ENCODE assay signal across 29 mouse cellular contexts in the genomic region with DNA sequence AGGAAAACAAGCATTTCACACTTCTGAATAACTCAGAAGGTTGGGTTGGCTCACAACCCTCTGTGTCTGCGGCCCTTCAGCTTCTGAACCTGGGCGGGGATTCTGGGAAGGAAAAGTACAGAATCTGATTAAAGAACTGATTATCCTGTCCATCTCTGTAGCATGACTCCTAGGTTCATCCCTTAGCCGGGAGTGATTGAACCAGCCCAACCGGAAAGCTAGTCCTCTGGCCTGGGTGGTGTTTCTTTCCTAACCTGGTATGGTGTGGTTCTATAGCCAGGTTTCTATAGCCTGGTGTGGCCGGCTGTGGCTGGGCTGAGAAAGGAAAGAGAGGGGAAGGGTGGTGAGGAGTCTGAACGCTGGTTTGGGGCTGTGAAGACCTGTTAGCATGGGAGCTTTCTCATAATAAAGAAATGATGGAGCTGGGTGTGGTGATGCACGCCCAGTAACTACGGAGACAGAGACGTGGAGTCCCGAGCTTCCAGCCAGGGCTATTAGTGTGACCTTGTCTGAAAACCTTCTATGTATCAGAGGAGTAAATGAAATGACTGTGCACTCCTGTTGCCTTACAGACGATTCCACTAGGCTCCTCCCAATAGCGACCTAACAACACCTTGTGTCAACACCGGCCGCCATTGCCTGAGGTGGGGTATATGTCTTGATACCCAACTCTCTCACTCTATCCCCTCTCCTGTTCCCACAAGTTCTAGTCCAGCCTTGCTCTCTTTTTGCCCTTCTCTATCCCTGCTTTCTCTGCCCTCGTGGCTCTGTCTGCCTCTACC. TPM values are rescaled to one million over a fixed set of nuclear protein-coding genes. Genes with fewer than 3 reads are reported as not detected.
DNase-seq lines count a peak whose midpoint lies in the region; ATAC-seq and TF ChIP-seq lines count a peak whose summit lies in the region.
"Had no signal": no experiment of that assay in that cellular context is flagged by ENCODE, and none has a peak within 500 bp of the region (broad histone marks: within the 10 kb centered on the region; RNA-seq: fewer than 3 reads in every experiment).

No protein-coding gene starts in this region.

- peaks cover 14% of the 10 kb centered on the region for H3K36me3 ChIP-seq in liver, adult 2 months (ENCODE audit: control insufficient read depth, insufficient read depth, low read length)
- no peaks in the 10 kb centered on the region for H3K36me3 ChIP-seq in liver, embryonic 12.5 days
- H3K36me3 ChIP-seq in ES-E14 (ENCODE audit: control insufficient read depth, insufficient read depth, low read length, poor library complexity, severe bottlenecking) = peaks cover 18% of the 10 kb centered on the region; the same call in 1 of the 2 replicates
- H3K36me3 ChIP-seq in intestine, embryonic 15.5 days = no peaks in the 10 kb centered on the region
- no peaks in the 10 kb centered on the region for H3K36me3 ChIP-seq in stomach, embryonic 16.5 days (ENCODE audit: control insufficient read depth, insufficient read depth, low read length)
- H3K36me3 ChIP-seq: embryonic facial prominence, embryonic 13.5 days; G1E; heart, embryonic 10.5 days; heart, embryonic 15.5 days; neural tube, embryonic 15.5 days had no signal

- peaks cover 27% of the 10 kb centered on the region for H3K79me2 ChIP-seq in liver, adult 2 months (ENCODE audit: control insufficient read depth, insufficient read depth, low read length)

- in situ Hi-C loops in ES-E14 (cut with MboI; ENCODE audit: low sequenced_read_pairs in 2 of 2, unreplicated experiment in 2 of 2) = no loop called here

- H3K9me3 ChIP-seq in liver, embryonic 12.5 days (replicated peaks) = no peaks in the 10 kb centered on the region
- H3K9me3 ChIP-seq in ES-E14 (ENCODE audit: control insufficient read depth, insufficient read depth, low read depth, low read length) = no peaks in the 10 kb centered on the region
- H3K9me3 ChIP-seq in intestine, embryonic 15.5 days = no peaks in the 10 kb centered on the region
- H3K9me3 ChIP-seq in stomach, embryonic 16.5 days (replicated peaks; ENCODE audit: control insufficient read depth, low read length) = no peaks in the 10 kb centered on the region
- H3K9me3 ChIP-seq: embryonic facial prominence, embryonic 13.5 days; G1E; heart, embryonic 10.5 days; heart, embryonic 15.5 days; neural tube, embryonic 15.5 days had no signal

- peak overlapping the region; percentile 96 for H3K27ac ChIP-seq in liver, adult 2 months (replicated peaks; ENCODE audit: insufficient read depth, low read depth, low read length)
- H3K27ac ChIP-seq in liver, embryonic 12.5 days = no peak overlapping the region
- H3K27ac ChIP-seq in ES-E14 (ENCODE audit: insufficient read depth, low read depth, low read length, poor library complexity, severe bottlenecking) = no peak overlapping the region
- 0 out of 2 replicates have a peak overlapping the region, but pooled peaks have one; percentile 22 for H3K27ac ChIP-seq in intestine, embryonic 15.5 days
- peak overlapping the region; percentile 22 for H3K27ac ChIP-seq in stomach, embryonic 16.5 days (ENCODE audit: low read length)
- H3K27ac ChIP-seq: embryonic facial prominence, embryonic 13.5 days; heart, embryonic 10.5 days; heart, embryonic 15.5 days; neural tube, embryonic 15.5 days had no signal

- no peaks in the 10 kb centered on the region for H3K27me3 ChIP-seq in liver, adult 2 months (ENCODE audit: control insufficient read depth, insufficient read depth, low read length)
- H3K27me3 ChIP-seq in liver, embryonic 12.5 days (replicated peaks) = no peaks in the 10 kb centered on the region
- no peaks in the 10 kb centered on the region for H3K27me3 ChIP-seq in intestine, embryonic 15.5 days (replicated peaks)
- no peaks in the 10 kb centered on the region for H3K27me3 ChIP-seq in stomach, embryonic 16.5 days (ENCODE audit: control insufficient read depth, insufficient read depth, low read length)
- H3K27me3 ChIP-seq: embryonic facial prominence, embryonic 13.5 days; heart, embryonic 15.5 days; neural tube, embryonic 15.5 days had no signal

- TF ChIP-seq POLR2A in liver, adult 2 months (IDR thresholded peaks at IDR 0.05; ENCODE audit: extremely low read depth, insufficient read depth, low read length) = no peak

- no peak overlapping the region for H3K4me2 ChIP-seq in liver, embryonic 12.5 days
- H3K4me2 ChIP-seq in intestine, embryonic 15.5 days (replicated peaks) = peak overlapping the region; percentile 35; the same call in 1 of the 2 replicates
- no peak overlapping the region for H3K4me2 ChIP-seq in stomach, embryonic 16.5 days (ENCODE audit: low read depth, low read length)
- H3K4me2 ChIP-seq: embryonic facial prominence, embryonic 13.5 days; heart, embryonic 15.5 days; neural tube, embryonic 15.5 days had no signal

- peak overlapping the region; percentile 85 for H3K9ac ChIP-seq in liver, adult 2 months (ENCODE audit: low read depth, low read length)
- H3K9ac ChIP-seq in liver, embryonic 12.5 days = no peak overlapping the region
- peak overlapping the region; percentile 40; the same call in 1 of the 2 replicates for H3K9ac ChIP-seq in ES-E14 (ENCODE audit: insufficient read depth, low read depth, low read length, poor library complexity, severe bottlenecking)
- H3K9ac ChIP-seq in intestine, embryonic 15.5 days = no peak overlapping the region
- H3K9ac ChIP-seq in stomach, embryonic 16.5 days (ENCODE audit: low read length) = no peak overlapping the region
- H3K9ac ChIP-seq: embryonic facial prominence, embryonic 13.5 days; heart, embryonic 15.5 days; neural tube, embryonic 15.5 days had no signal

- ATAC-seq in liver, embryonic 12.5 days = no peak
- ATAC-seq in intestine, embryonic 15.5 days = no peak
- ATAC-seq in stomach, embryonic 16.5 days (ENCODE audit: insufficient read depth, low FRiP score) = no peak
- ATAC-seq: forebrain, embryonic 16.5 days; hindbrain, embryonic 16.5 days; lung, postnatal 0 days had no signal

- DNase-seq in liver, adult 2 months (ENCODE audit: extremely low read depth, low read depth, low spot score) = peak; percentile 63
- no peak for DNase-seq in ES-E14 (ENCODE audit: low read depth, low spot score)
- no peak for DNase-seq in right cerebral cortex, postnatal 10 days (ENCODE audit: low spot score in 2 of 2)
- DNase-seq in ovary, postnatal 36 days (ENCODE audit: low spot score) = no peak
- DNase-seq in left cerebral cortex, adult 18-20 months (ENCODE audit: low spot score in 2 of 2) = no peak
- DNase-seq: adrenal gland, postnatal 10 days; cerebellum, adult 11 months; cerebellum, adult 9-10 months; heart, adult 11 months; kidney, adult 9 months; kidney, postnatal 10 days; layer of hippocampus, postnatal 36 days; liver; lung, adult 18-20 months; lung, postnatal 4 days; midbrain, embryonic 14.5 days; thymus, adult 2 months; thymus, postnatal 4 days had no signal

- 39% methylated on average over 15 of the region's 15 CpGs for WGBS in liver, adult 2 months
- 70% methylated on average over 15 of the region's 15 CpGs for WGBS in liver, embryonic 12.5 days (ENCODE audit: insufficient replicate concordance)
- WGBS in intestine, embryonic 15.5 days = 67% methylated on average over 15 of the region's 15 CpGs
- WGBS in stomach, embryonic 16.5 days = 70% methylated on average over 15 of the region's 15 CpGs

- H3K4me1 ChIP-seq in liver, adult 2 months (ENCODE audit: control insufficient read depth, insufficient read depth, low read length) = peaks cover 36% of the 10 kb centered on the region
- peaks cover 33% of the 10 kb centered on the region for H3K4me1 ChIP-seq in liver, embryonic 12.5 days
- peaks cover 0 to 26% of the 10 kb centered on the region in 2 experiments; a peak in 3 of 4 replicates for H3K4me1 ChIP-seq in ES-E14 (ENCODE audit: control insufficient read depth in 2 of 2, insufficient read depth in 2 of 2, low read length in 2 of 2, poor library complexity in 1 of 2)
- H3K4me1 ChIP-seq in intestine, embryonic 15.5 days (replicated peaks) = peaks cover 2% of the 10 kb centered on the region; the same call in 1 of the 2 replicates
- no peaks in the 10 kb centered on the region for H3K4me1 ChIP-seq in stomach, embryonic 16.5 days (ENCODE audit: control insufficient read depth, insufficient read depth, low read length)

- no peak for TF ChIP-seq CTCF in liver, adult 2 months (IDR thresholded peaks at IDR 0.05; ENCODE audit: low read depth, low read length)

- peak overlapping the region; percentile 56 for H3K4me3 ChIP-seq in liver, adult 2 months (ENCODE audit: insufficient read depth, low read depth, low read length)
- H3K4me3 ChIP-seq in liver, embryonic 12.5 days = no peak overlapping the region
- peak overlapping the region in 1 of 2 experiments; percentile 15; a peak in 2 of 4 replicates for H3K4me3 ChIP-seq in ES-E14 (ENCODE audit: insufficient read depth in 1 of 2, low read depth in 1 of 2, low read length in 2 of 2, poor library complexity in 1 of 2, severe bottlenecking in 1 of 2)
- peak overlapping the region; percentile 9; the same call in 1 of the 2 replicates for H3K4me3 ChIP-seq in intestine, embryonic 15.5 days (replicated peaks)
- H3K4me3 ChIP-seq in stomach, embryonic 16.5 days (replicated peaks; ENCODE audit: low read length) = no peak overlapping the region
- H3K4me3 ChIP-seq: embryonic facial prominence, embryonic 13.5 days; heart, embryonic 10.5 days; heart, embryonic 15.5 days; neural tube, embryonic 15.5 days had no signal

TF ChIP-seq in ES-E14, 5 proteins besides CTCF, POLR2A, EP300 and RAD21:
- no peak for TF ChIP-seq HCFC1 (IDR thresholded peaks at IDR 0.05; ENCODE audit: borderline replicate concordance, insufficient read depth, low read length)
- TF ChIP-seq ZNF384 (IDR thresholded peaks at IDR 0.05; ENCODE audit: low read depth, low read length) = no peak
- no peak for TF ChIP-seq MAFK (IDR thresholded peaks at IDR 0.05; ENCODE audit: insufficient read depth, low read depth, low read length)

RNA-seq across cellular contexts. Expression of a gene that starts 3.1 kb away (rescaled TPM):
- 252 and 306 TPM in 2 replicates for total RNA-seq in liver, adult 2 months (2014; rRNA removed)
- 212 and 246 TPM in 2 replicates for polyA plus RNA-seq in liver, adult 2 months (2012; rRNA removed)
- 30.2 TPM in 2 replicates for polyA plus RNA-seq in liver, embryonic 12.5 days (2016; fragmentation: Nextera tagmentation; extraction: Ambion mirVana)
- total RNA-seq in ES-E14 (2012; rRNA removed) = 59.4 and 81.2 TPM in 2 replicates
- 101 and 111 TPM in 2 replicates for polyA plus RNA-seq in intestine, embryonic 15.5 days (2015; fragmentation: Nextera tagmentation; extraction: Ambion mirVana)
- 45.5 and 48.9 TPM in 2 replicates for polyA plus RNA-seq in stomach, embryonic 16.5 days (2015; fragmentation: Nextera tagmentation; extraction: Ambion mirVana)
- total RNA-seq in left cerebral cortex, adult 18-20 months (2021) = 10 to 100 TPM; 39.3 to 40.0 TPM

Comparison
In these comparisons a context has a peak if more than half of its experiments do, and no peak if none do; other contexts are left out.
1. H3K27ac ChIP-seq: peak in liver, adult 2 months (single experiment), intestine, embryonic 15.5 days (single experiment) and stomach, embryonic 16.5 days (single experiment); none in liver, embryonic 12.5 days (single experiment) and ES-E14 (single experiment).
2. H3K4me3 ChIP-seq: peak in liver, adult 2 months (single experiment) and intestine, embryonic 15.5 days (single experiment); none in liver, embryonic 12.5 days (single experiment) and stomach, embryonic 16.5 days (single experiment).
3. H3K9ac ChIP-seq: peak in liver, adult 2 months (single experiment) and ES-E14 (single experiment); none in liver, embryonic 12.5 days (single experiment), intestine, embryonic 15.5 days (single experiment) and stomach, embryonic 16.5 days (single experiment).